Mouse (Mus musculus): ENCODE results near the gene Lrig2.

DNA sequence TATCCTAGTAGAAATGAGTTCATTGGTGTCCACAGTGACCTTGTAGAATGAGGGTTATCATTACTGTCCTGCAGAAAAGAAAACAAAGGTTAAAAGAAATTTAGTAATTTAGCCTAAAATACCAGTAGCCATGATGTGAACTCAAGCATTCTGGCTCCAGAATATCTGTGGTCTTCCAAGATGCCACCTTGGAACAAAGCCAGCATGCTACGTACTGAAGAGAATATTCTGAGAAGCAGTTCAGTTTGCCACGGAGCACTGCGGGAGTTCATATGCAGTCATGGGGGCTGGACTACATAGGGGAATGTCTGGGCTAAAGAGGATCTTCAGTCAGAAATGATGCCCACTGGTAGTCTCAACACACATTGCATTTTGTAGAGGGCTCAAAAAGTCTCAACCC, 67.6 kb downstream of the Lrig2 start:
- TF ChIP-seq EP300 (IDR thresholded peaks at IDR 0.05; ENCODE audit: low read depth) (no peak), CTCF (IDR thresholded peaks at IDR 0.05; ENCODE audit: low read depth) (no peak)

All from liver, postnatal 0 days (tissue).